Mouse (Mus musculus): ENCODE measurements at regions not wholly inside any gene's neighbourhood (a gene's known extent, or its start where the extent isn't known, plus 50 kb on each side); places are given as distances from the start of the nearest gene placed in this dataset.

DNA sequence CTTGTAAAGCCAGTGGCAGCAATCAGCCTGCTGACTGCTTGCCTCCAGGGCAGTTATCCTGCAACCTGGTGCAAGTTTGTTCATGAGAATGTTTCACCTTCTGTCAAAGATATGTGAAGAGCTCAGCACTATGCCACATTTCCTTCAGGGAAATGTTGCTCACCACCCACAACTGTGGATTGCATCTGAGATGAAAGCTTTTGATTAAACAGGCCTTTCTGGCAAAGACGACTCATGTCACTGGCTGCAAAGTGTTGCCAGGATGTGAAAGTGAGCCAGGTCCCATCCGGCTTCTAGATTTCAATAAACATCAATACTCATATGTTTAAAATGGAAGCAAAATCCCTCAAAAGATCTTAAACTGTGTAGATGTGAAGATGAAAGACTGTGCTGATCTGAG lies 2121.0 kb downstream of the Gm37988 start:
- DNase-seq (ENCODE audit: low read depth, low spot score): no peak

DNA sequence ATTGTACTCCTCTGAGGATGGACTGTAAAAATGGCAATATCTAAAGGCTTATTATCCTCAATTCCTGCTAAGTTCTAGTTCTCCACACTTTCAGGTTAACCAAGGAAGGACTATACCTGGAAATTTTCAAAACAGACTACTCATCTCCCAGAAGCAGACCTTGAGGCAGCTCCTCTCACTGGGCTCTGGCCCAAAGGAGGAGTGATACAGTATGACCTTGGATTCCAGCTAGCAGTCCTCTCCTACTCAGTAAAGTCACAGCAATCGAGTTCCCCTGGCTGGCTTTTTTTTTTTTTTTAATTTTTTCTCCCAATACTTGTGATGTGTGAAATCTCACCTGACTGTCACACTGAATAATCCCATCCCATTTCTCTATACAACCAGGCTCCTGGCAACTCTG lies 2124.2 kb downstream of the Gm37988 start:
- DNase-seq (ENCODE audit: low read depth, low spot score): no peak

DNA sequence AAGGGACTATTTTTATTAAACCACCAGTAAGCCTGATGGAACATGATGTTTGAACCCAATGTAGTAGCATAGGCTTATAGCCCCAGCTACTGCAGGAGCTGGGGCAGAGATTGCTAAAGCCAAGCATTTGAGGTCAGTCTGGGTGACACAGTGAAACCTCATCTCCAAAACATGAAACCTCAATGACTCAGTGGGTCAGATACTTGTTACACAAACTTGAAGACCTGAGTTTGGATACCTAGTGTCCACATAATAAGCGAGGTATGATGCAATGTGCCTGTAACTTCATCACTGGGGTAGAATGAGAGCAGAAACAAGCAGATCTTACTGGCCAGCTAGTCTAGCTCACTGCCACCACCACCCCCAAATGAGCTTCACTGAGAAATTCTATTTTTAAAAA lies 2162.1 kb downstream of the Gm37988 start:
- DNase-seq (ENCODE audit: low read depth, low spot score): no peak

- no peak for DNase-seq (ENCODE audit: low read depth, low spot score)
These were observed 2166.1 kb downstream of the Gm37988 start for GRCm38 (mm10) chr1:6973749-6974327.

- DNase-seq (ENCODE audit: low read depth, low spot score): no peak
These were observed 2171.9 kb downstream of the Gm37988 start for GRCm38 (mm10) chr1:6979626-6980025.

DNA sequence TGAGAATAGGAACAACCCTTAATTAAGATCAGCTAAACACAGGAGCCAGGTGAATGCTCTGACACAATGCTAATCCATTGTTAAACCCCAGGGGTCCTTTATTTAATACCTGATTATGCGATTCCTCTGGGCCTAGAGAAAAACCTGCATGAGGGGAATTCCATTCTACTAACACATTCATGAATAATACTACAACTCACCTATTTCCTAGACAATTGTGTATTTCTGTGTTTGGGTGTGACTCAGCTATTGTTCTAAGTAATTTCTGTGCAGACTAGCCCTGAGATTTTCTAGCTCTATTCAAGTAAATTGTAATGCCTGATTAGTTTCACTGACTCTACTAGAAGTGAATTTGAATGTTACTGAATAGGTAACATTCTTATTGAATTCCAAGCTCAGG lies 2176.5 kb downstream of the Gm37988 start:
- no peak for DNase-seq (ENCODE audit: low read depth, low spot score)

DNA sequence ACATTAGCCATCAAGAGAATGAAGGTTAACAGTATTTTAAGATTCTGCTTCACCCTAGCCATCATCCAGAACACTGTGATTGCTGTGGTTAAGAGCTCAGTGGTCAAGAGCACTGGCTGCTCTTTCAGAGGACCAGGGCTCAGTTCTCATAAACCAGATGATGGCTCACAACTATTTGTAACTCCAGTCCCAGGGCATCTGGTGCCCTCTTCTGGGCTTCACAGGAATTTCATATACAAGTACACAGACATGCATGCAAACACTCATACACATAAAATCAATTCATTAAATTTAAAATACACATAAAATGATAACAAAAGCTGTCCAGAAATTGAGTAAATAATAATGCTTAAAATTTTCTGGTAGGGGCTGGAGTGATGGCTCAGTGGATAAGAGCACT lies 2189.9 kb downstream of the Gm37988 start:
- DNase-seq (ENCODE audit: low read depth, low spot score): peak; percentile 24

- DNase-seq (ENCODE audit: low read depth, low spot score): peak; percentile 45
These were observed 2202.5 kb downstream of the Gm37988 start for GRCm38 (mm10) chr1:7010184-7010583.
